Mouse (Mus musculus) brain, embryonic 14.5 days (tissue): ENCODE measurements at regions not wholly inside any gene's neighbourhood (a gene's known extent, or its start where the extent isn't known, plus 50 kb on each side); places are given as distances from the start of the nearest gene placed in this dataset.

Source experiments
- CTCF ChIP-seq: fragments of 200-500 bp; IDR thresholded peaks from 2 replicates; pipeline ENCODE4 v1.5.1; 2012; ENCODE audit warnings: inconsistent platforms, mild to moderate bottlenecking, moderate library complexity, borderline replicate concordance; ENCODE audit not compliant: insufficient read depth, insufficient read length; ENCODE audit errors: extremely low read depth
- POLR2A ChIP-seq: fragments of 200-500 bp; IDR thresholded peaks from 2 replicates; pipeline ENCODE4 v1.6.1; 2012; ENCODE audit warnings: mild to moderate bottlenecking, inconsistent platforms, borderline replicate concordance; ENCODE audit not compliant: poor library complexity, insufficient read depth, insufficient read length, severe bottlenecking; ENCODE audit errors: extremely low read depth

DNA sequence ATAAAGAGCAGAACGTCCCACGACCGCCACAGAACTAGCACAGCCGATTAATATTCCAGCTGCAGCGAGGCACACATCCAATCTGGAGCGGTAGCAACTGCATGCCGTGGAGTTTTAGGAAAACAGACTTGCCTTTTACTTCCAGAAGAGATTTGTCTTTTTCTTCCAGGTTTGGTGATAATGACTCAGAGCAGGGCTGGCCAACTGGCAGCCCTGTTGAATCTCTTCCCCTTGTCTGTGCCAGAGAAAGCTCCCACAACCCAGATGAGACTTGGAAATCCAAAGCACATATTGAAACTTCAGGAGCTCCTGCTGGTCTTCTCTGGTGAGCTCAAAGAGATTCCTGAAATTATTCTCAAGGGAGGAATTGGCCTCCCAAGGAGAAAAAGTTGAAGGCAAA, 709.8 kb downstream of the Defb40 start:
- TF ChIP-seq CTCF (no peak), POLR2A (no peak)
